Mouse (Mus musculus): ENCODE data around the gene Ppp1r27.

DNA sequence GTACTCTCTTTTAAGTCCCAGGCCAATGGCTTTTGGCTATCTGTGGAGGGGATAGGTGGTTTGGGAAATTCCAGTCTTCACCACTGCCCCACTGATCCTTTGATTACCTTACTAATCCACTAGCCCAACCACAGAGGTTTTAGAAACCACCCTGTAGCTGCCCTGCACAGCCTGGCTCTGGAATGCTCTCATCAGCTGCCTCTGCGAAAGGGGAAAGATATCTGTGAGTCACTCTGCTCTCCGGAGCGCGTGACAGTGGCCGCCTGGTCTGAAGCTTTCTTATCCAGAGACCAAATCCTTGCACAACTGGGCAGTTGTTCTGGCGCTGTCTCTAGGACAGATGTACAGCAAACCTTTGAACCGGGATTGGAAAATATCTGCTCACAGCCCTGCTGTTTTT, 3.9 kb upstream of the Ppp1r27 start:
- TF ChIP-seq CTCF (IDR thresholded peaks at IDR 0.05; ENCODE audit: extremely low read depth, insufficient read length, insufficient replicate concordance, low read depth, low read length): no peak
- TF ChIP-seq POLR2A (IDR thresholded peaks at IDR 0.05; ENCODE audit: low read depth, low read length): no peak

All from small intestine, adult 2 months (tissue).